Mouse (Mus musculus) neutrophil, adult 83 days (primary cell): ENCODE data around the gene Atp23. TPM values are rescaled to one million over a fixed set of nuclear protein-coding genes. Genes with fewer than 3 reads are reported as not detected.

Source experiments
- total RNA-seq, 2 experiments: library from RNA; stranded (reverse); gene quantifications; one replicate each; pipeline ENCODE4 v1.2.4; 2023

Gene Atp23
- total RNA-seq = 1 to 10 TPM; 3.0 to 3.8 TPM

GRCm38 (mm10) chr10:126900821-126901487, at the start of gene Atp23:
Gene Atp23, minus strand, starts transcription at chr10:126901355.

Other genes with a start within 250 kb of the Atp23 start
- gene Ctdsp2, start 77.4 kb upstream of the Atp23 start, total RNA-seq = 100 to 1,000 TPM in 1 of 2 experiments, 10 to 100 TPM in 1; 95.6 to 113 TPM
- under 1 TPM in 1 of 2 experiments, not detected in 1; 0.22 TPM for gene Avil, start 99.4 kb upstream of the Atp23 start, total RNA-seq
- gene Tsfm, start 129.5 kb upstream of the Atp23 start, total RNA-seq = 10 to 100 TPM; 11.1 to 11.3 TPM
- gene Mettl1, start 140.1 kb upstream of the Atp23 start, total RNA-seq = 1 to 10 TPM; 3.6 to 4.2 TPM
- under 1 TPM in 1 of 2 experiments, not detected in 1; 0.20 TPM for gene Eef1akmt3, start 140.2 kb upstream of the Atp23 start, total RNA-seq
- not detected for gene Cyp27b1, start 146.9 kb upstream of the Atp23 start, total RNA-seq
- under 1 TPM in 1 of 2 experiments, not detected in 1; 0.11 TPM for gene March9, start 158.8 kb upstream of the Atp23 start, total RNA-seq
- 100 to 1,000 TPM; 139 to 142 TPM for gene Cdk4, start 162.2 kb upstream of the Atp23 start, total RNA-seq
- 10 to 100 TPM; 26.9 to 27.6 TPM for gene Tspan31, start 168.9 kb upstream of the Atp23 start, total RNA-seq
- gene Agap2, start 173.9 kb upstream of the Atp23 start, total RNA-seq = 10 to 100 TPM; 45.3 to 49.2 TPM
- gene Os9, start 219.8 kb upstream of the Atp23 start, total RNA-seq = 100 to 1,000 TPM; 102 to 103 TPM